Mouse (Mus musculus): ENCODE results near the gene Med24. TPM values are rescaled to one million over a fixed set of nuclear protein-coding genes. Genes with fewer than 3 reads are reported as not detected.

Med24 gene
- polyA plus RNA-seq, 1 experiment from 2014 or later, result 55.1 TPM

DNA sequence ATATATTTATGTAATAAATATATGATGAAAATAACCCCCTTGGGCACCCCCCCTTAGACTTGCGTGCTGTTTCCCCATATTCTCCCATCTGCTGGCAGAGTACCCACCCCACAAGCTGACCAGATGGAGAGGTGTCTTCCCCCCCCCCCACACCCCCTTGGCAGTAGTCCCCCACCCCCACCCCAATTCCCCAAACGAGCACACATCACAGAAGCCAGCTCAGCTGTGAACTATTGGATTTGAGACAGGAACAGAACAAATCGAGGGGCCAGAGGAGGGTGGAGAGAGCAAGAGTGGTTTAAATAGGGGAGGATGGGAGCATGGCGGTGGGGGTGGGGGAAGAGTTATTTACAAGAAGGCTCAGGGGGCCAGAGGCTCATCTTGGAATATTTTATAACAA, 38.5 kb upstream of the Med24 start:
- no peaks in the 10 kb centered on the region for H3K27me3 ChIP-seq (ENCODE audit: control insufficient read depth, insufficient read depth, low read length)
- ATAC-seq (replicated peaks; ENCODE audit: insufficient number of reproducible peaks, low FRiP score, low TSS enrichment, low read depth), result no peak

GRCm38 (mm10) chr11:98767276-98767675, 38.0 kb upstream of the Med24 start:
- Histone ChIP-seq H3K27me3 (ENCODE audit: control insufficient read depth, insufficient read depth, low read length) (no peaks in the 10 kb centered on the region), H3K4me2 (ENCODE audit: low read depth, low read length) (no peak overlapping the region), H3K4me3 (ENCODE audit: low read depth, low read length) (no peak overlapping the region), H3K27ac (replicated peaks; ENCODE audit: low read depth, low read length) (no peak overlapping the region), H3K36me3 (replicated peaks; ENCODE audit: control insufficient read depth, insufficient read depth, low read depth, low read length) (peaks cover 3% of the 10 kb centered on the region; the same call in 1 of the 2 replicates), H3K4me1 (ENCODE audit: control insufficient read depth, insufficient read depth, low read length) (peaks cover 15% of the 10 kb centered on the region; the same call in 1 of the 2 replicates), H3K9ac (replicated peaks; ENCODE audit: low read length) (no peak overlapping the region), H3K9me3 (replicated peaks; ENCODE audit: control insufficient read depth, low read length) (no peaks in the 10 kb centered on the region)
- ATAC-seq (replicated peaks; ENCODE audit: insufficient number of reproducible peaks, low FRiP score, low TSS enrichment, low read depth) (0 out of 2 replicates have a peak, but pooled peaks have one; percentile 17), DNase-seq (ENCODE audit: low spot score) (peak; percentile 58)
- 14% methylated on average over 9 of the region's 9 CpGs for WGBS

More for the DNA sequence above, 38.5 kb upstream of the Med24 start:
- Histone ChIP-seq H3K27ac (replicated peaks; ENCODE audit: low read depth, low read length) (0 out of 2 replicates have a peak overlapping the region, but pooled peaks have one; percentile 35), H3K9ac (replicated peaks; ENCODE audit: low read length) (no peak overlapping the region; the same call in 1 of the 2 replicates), H3K9me3 (replicated peaks; ENCODE audit: control insufficient read depth, low read length) (no peaks in the 10 kb centered on the region), H3K4me2 (ENCODE audit: low read depth, low read length) (peak overlapping the region; percentile 36), H3K36me3 (replicated peaks; ENCODE audit: control insufficient read depth, insufficient read depth, low read depth, low read length) (peaks cover 3% of the 10 kb centered on the region; the same call in 1 of the 2 replicates), H3K4me3 (ENCODE audit: low read depth, low read length) (no peak overlapping the region), H3K4me1 (ENCODE audit: control insufficient read depth, insufficient read depth, low read length) (peaks cover 15% of the 10 kb centered on the region; the same call in 1 of the 2 replicates)
- WGBS, result 26% methylated on average over 4 of the region's 4 CpGs
- DNase-seq (ENCODE audit: low spot score), result no peak

GRCm38 (mm10) chr11:98766816-98767215, 37.6 kb upstream of the Med24 start:
- no peak overlapping the region for H3K4me3 ChIP-seq (ENCODE audit: low read depth, low read length)
- peak; percentile 40; the same call in 1 of the 2 replicates for ATAC-seq (replicated peaks; ENCODE audit: insufficient number of reproducible peaks, low FRiP score, low TSS enrichment, low read depth)
- no peak overlapping the region for H3K9ac ChIP-seq (replicated peaks; ENCODE audit: low read length)
- H3K27me3 ChIP-seq (ENCODE audit: control insufficient read depth, insufficient read depth, low read length), result no peaks in the 10 kb centered on the region
- H3K9me3 ChIP-seq (replicated peaks; ENCODE audit: control insufficient read depth, low read length), result no peaks in the 10 kb centered on the region
- H3K27ac ChIP-seq (replicated peaks; ENCODE audit: low read depth, low read length), result no peak overlapping the region
- DNase-seq (ENCODE audit: low spot score), result no peak
- 52% methylated on average over 5 of the region's 5 CpGs for whole genome bisulfite sequencing
- peaks cover 15% of the 10 kb centered on the region; the same call in 1 of the 2 replicates for H3K4me1 ChIP-seq (ENCODE audit: control insufficient read depth, insufficient read depth, low read length)
- H3K36me3 ChIP-seq (replicated peaks; ENCODE audit: control insufficient read depth, insufficient read depth, low read depth, low read length), result peaks cover 3% of the 10 kb centered on the region
- H3K4me2 ChIP-seq (ENCODE audit: low read depth, low read length), result no peak overlapping the region

DNA sequence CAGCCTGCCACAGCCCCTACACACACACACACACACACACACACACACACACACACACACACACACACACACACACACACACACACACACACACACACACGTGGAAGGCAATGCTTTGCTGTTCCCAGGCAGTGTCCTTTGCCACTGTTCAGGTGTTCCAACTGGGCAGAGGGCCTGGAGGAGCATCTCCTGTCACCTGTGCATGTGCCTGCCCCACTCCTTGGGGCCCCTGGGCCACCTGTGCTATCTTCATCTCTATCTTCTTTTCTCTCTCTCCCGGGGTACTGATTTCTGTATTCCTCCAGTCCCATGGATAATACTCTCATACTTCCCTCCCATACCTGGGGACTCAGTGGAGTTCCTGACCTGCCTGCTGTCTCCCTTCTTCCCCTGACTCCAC, 37.1 kb upstream of the Med24 start:
- no peak overlapping the region for H3K4me2 ChIP-seq (ENCODE audit: low read depth, low read length)
- H3K27ac ChIP-seq (replicated peaks; ENCODE audit: low read depth, low read length), result no peak overlapping the region
- H3K36me3 ChIP-seq (replicated peaks; ENCODE audit: control insufficient read depth, insufficient read depth, low read depth, low read length), result peaks cover 5% of the 10 kb centered on the region
- no peak overlapping the region for H3K9ac ChIP-seq (replicated peaks; ENCODE audit: low read length)
- DNase-seq (ENCODE audit: low spot score) (no peak), ATAC-seq (replicated peaks; ENCODE audit: insufficient number of reproducible peaks, low FRiP score, low TSS enrichment, low read depth) (no peak)
- H3K4me1 ChIP-seq (ENCODE audit: control insufficient read depth, insufficient read depth, low read length), result peaks cover 15% of the 10 kb centered on the region; the same call in 1 of the 2 replicates
- no peaks in the 10 kb centered on the region for H3K27me3 ChIP-seq (ENCODE audit: control insufficient read depth, insufficient read depth, low read length)
- no peaks in the 10 kb centered on the region for H3K9me3 ChIP-seq (replicated peaks; ENCODE audit: control insufficient read depth, low read length)
- no peak overlapping the region for H3K4me3 ChIP-seq (ENCODE audit: low read depth, low read length)
- WGBS, result 41% methylated on average over 2 of the region's 2 CpGs

DNA sequence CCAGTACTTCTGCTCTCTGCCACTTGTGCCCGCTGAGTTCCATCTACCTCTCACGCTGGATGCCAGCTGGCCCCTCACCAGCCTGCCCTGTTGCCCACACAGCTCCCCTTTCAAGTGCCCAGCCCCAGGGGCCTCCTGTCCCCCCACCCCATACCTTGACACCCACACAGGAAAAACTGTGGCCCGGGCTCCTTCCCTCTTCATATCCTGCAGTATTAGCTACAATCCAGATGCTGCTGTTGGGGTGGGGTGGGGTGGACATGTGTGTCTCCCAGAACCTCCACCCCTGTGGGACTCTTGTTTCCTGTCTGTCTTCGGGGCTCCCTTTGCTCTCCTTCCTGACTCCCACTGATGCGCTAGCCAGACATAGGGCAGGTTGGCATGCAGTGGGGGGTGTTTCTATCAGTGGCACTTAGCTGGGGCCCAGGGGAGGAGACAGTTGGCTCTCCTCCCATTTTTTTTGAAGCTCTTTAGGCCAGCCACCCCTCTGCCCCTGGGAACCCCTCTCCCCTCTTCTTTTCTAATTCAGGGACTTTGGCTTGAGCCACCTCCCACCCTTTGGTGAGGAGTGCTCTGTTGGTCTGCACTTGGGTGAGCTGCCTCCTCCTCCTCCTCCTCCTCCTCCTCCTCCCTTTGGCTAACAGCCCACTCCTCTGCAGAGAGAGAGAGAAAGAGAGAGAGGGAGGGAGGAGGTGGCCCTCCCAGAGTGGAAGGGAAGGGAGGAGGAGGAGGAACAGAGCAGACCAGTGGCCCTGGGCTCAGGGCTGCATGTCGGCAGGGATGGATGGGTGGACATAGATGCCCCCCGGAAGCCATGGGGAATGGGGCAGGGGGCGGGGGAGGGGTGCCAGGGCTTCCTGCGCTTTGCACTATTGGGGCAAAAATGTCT, 36.4 kb upstream of the Med24 start:
- Histone ChIP-seq H3K4me1 (ENCODE audit: control insufficient read depth, insufficient read depth, low read length) (peaks cover 15% of the 10 kb centered on the region; the same call in 1 of the 2 replicates), H3K9me3 (replicated peaks; ENCODE audit: control insufficient read depth, low read length) (no peaks in the 10 kb centered on the region), H3K36me3 (replicated peaks; ENCODE audit: control insufficient read depth, insufficient read depth, low read depth, low read length) (peaks cover 5% of the 10 kb centered on the region), H3K27me3 (ENCODE audit: control insufficient read depth, insufficient read depth, low read length) (no peaks in the 10 kb centered on the region), H3K9ac (replicated peaks; ENCODE audit: low read length) (peak overlapping the region; percentile 13; the same call in 1 of the 2 replicates), H3K27ac (replicated peaks; ENCODE audit: low read depth, low read length) (no peak overlapping the region), H3K4me3 (ENCODE audit: low read depth, low read length) (no peak overlapping the region), H3K4me2 (ENCODE audit: low read depth, low read length) (no peak overlapping the region)
- WGBS, result 53% methylated on average over 8 of the region's 9 CpGs
- no peak for ATAC-seq (replicated peaks; ENCODE audit: insufficient number of reproducible peaks, low FRiP score, low TSS enrichment, low read depth)
- DNase-seq (ENCODE audit: low spot score), result no peak

DNA sequence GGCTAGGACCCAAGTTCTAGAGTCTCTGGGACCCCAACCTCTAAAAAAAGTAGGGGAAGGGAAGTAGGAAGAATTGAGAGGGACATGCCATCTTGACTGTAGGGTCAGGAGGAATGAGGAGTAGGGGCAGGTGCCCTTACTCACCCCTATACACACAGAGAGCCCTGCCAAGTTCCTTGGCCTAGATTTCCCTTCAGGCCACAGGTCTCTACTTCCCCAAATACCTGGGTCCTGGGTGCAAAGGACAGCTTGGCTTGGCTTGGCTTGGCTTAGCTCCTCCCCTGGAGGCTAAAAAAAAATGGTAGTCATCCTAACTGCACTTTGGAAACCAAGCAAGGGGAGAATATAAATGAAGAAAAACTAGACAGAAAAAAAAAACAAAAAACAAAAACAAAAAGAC, 35.5 kb upstream of the Med24 start:
- Histone ChIP-seq H3K9ac (replicated peaks; ENCODE audit: low read length) (no peak overlapping the region), H3K9me3 (replicated peaks; ENCODE audit: control insufficient read depth, low read length) (no peaks in the 10 kb centered on the region), H3K4me1 (ENCODE audit: control insufficient read depth, insufficient read depth, low read length) (peaks cover 15% of the 10 kb centered on the region; the same call in 1 of the 2 replicates), H3K36me3 (replicated peaks; ENCODE audit: control insufficient read depth, insufficient read depth, low read depth, low read length) (peaks cover 5% of the 10 kb centered on the region), H3K4me3 (ENCODE audit: low read depth, low read length) (no peak overlapping the region), H3K27ac (replicated peaks; ENCODE audit: low read depth, low read length) (no peak overlapping the region), H3K27me3 (ENCODE audit: control insufficient read depth, insufficient read depth, low read length) (no peaks in the 10 kb centered on the region), H3K4me2 (ENCODE audit: low read depth, low read length) (no peak overlapping the region)
- ATAC-seq (replicated peaks; ENCODE audit: insufficient number of reproducible peaks, low FRiP score, low TSS enrichment, low read depth), result no peak
- no peak for DNase-seq (ENCODE audit: low spot score)

GRCm38 (mm10) chr11:98764091-98764490, 34.9 kb upstream of the Med24 start:
- H3K9ac ChIP-seq (replicated peaks; ENCODE audit: low read length), result no peak overlapping the region
- H3K27me3 ChIP-seq (ENCODE audit: control insufficient read depth, insufficient read depth, low read length), result no peaks in the 10 kb centered on the region
- H3K27ac ChIP-seq (replicated peaks; ENCODE audit: low read depth, low read length), result no peak overlapping the region
- no peak overlapping the region for H3K4me2 ChIP-seq (ENCODE audit: low read depth, low read length)
- peaks cover 15% of the 10 kb centered on the region; the same call in 1 of the 2 replicates for H3K4me1 ChIP-seq (ENCODE audit: control insufficient read depth, insufficient read depth, low read length)
- no peaks in the 10 kb centered on the region for H3K9me3 ChIP-seq (replicated peaks; ENCODE audit: control insufficient read depth, low read length)
- ATAC-seq (replicated peaks; ENCODE audit: insufficient number of reproducible peaks, low FRiP score, low TSS enrichment, low read depth), result no peak
- no peak overlapping the region for H3K4me3 ChIP-seq (ENCODE audit: low read depth, low read length)
- 74% methylated on average over 18 of the region's 18 CpGs for WGBS
- DNase-seq (ENCODE audit: low spot score), result no peak
- peaks cover 5% of the 10 kb centered on the region for H3K36me3 ChIP-seq (replicated peaks; ENCODE audit: control insufficient read depth, insufficient read depth, low read depth, low read length)

GRCm38 (mm10) chr11:98763502-98763861, 34.2 kb upstream of the Med24 start:
- no peak for DNase-seq (ENCODE audit: low spot score)
- Histone ChIP-seq H3K27ac (replicated peaks; ENCODE audit: low read depth, low read length) (no peak overlapping the region), H3K9me3 (replicated peaks; ENCODE audit: control insufficient read depth, low read length) (no peaks in the 10 kb centered on the region), H3K36me3 (replicated peaks; ENCODE audit: control insufficient read depth, insufficient read depth, low read depth, low read length) (peaks cover 5% of the 10 kb centered on the region), H3K4me2 (ENCODE audit: low read depth, low read length) (no peak overlapping the region), H3K9ac (replicated peaks; ENCODE audit: low read length) (no peak overlapping the region), H3K4me3 (ENCODE audit: low read depth, low read length) (no peak overlapping the region), H3K4me1 (ENCODE audit: control insufficient read depth, insufficient read depth, low read length) (peaks cover 15% of the 10 kb centered on the region; the same call in 1 of the 2 replicates), H3K27me3 (ENCODE audit: control insufficient read depth, insufficient read depth, low read length) (no peaks in the 10 kb centered on the region)
- no peak for ATAC-seq (replicated peaks; ENCODE audit: insufficient number of reproducible peaks, low FRiP score, low TSS enrichment, low read depth)
- WGBS, result 81% methylated on average over 8 of the region's 8 CpGs
